Mouse (Mus musculus) gastrocnemius, postnatal 10 days (tissue): Measurements from ENCODE around the gene Slx1b. TPM values are rescaled to one million over a fixed set of nuclear protein-coding genes. Genes with fewer than 3 reads are reported as not detected.
"Not testable (repeated sequence)": the region's sequence is repeated elsewhere in the genome, so short reads cannot be mapped to it uniquely, and the experiment has no call there.

Experiments used
- DNase-seq: peaks from one replicate; pipeline ENCODE4 v3.0.0; 2021; ENCODE audit warnings: mixed read lengths
- long read RNA-seq, 2 experiments: library from polyadenylated mRNA; stranded (forward); transcript quantifications; one replicate each; pipeline ENCODE4 v2.0.0; 2021
- total RNA-seq, 2 experiments: library from RNA; stranded (reverse); gene quantifications; 2 replicates each; pipeline ENCODE4 v1.2.3; 2021

The Slx1b gene
- total RNA-seq = 1 to 10 TPM; 4.2 to 6.1 TPM
- long read RNA-seq, experiment 1, partial matches to known transcripts = 1 of 4 reads
- long read RNA-seq, experiment 1, other reads (novel, unspliced or antisense) = 0 of 4 reads
- long read RNA-seq, experiment 2, partial matches to known transcripts = 0 of 5 reads
- long read RNA-seq, experiment 2, other reads (novel, unspliced or antisense) = 0 of 5 reads

GRCm38 (mm10) chr7:126695631-126696207 lies at the start of gene Slx1b:
Gene Slx1b (minus strand): TSS chr7:126695784.
- peak; percentile 92 for DNase-seq

- DNase-seq = no peak
These were observed 46.4 kb upstream of the Slx1b start for GRCm38 (mm10) chr7:126741964-126742482.

GRCm38 (mm10) chr7:126741452-126741851 lies 45.9 kb upstream of the Slx1b start:
- DNase-seq = no peak

- no peak for DNase-seq
These were observed 45.4 kb upstream of the Slx1b start for GRCm38 (mm10) chr7:126740977-126741376.

- DNase-seq = no peak
These were observed 44.6 kb upstream of the Slx1b start for GRCm38 (mm10) chr7:126740132-126740735.

GRCm38 (mm10) chr7:126739551-126739950 lies 44.0 kb upstream of the Slx1b start:
- no peak for DNase-seq

- no peak for DNase-seq
These were observed 40.5 kb upstream of the Slx1b start for GRCm38 (mm10) chr7:126736122-126736521.

GRCm38 (mm10) chr7:126730256-126730789 lies 34.7 kb upstream of the Slx1b start:
- DNase-seq = not testable (repeated sequence)

GRCm38 (mm10) chr7:126725667-126726066 lies 30.1 kb upstream of the Slx1b start:
- DNase-seq = no peak

- no peak for DNase-seq
These were observed 29.5 kb upstream of the Slx1b start for GRCm38 (mm10) chr7:126725077-126725476.

GRCm38 (mm10) chr7:126721635-126722034 lies 26.1 kb upstream of the Slx1b start:
- no peak for DNase-seq

- DNase-seq = no peak
These were observed 23.3 kb upstream of the Slx1b start for GRCm38 (mm10) chr7:126718787-126719337.

- DNase-seq = no peak
These were observed 22.0 kb upstream of the Slx1b start for GRCm38 (mm10) chr7:126717566-126717965.

GRCm38 (mm10) chr7:126715679-126716078 lies 20.1 kb upstream of the Slx1b start:
- no peak for DNase-seq

- no peak for DNase-seq
These were observed 16.3 kb upstream of the Slx1b start for GRCm38 (mm10) chr7:126711910-126712309.

GRCm38 (mm10) chr7:126710266-126710665 lies 14.7 kb upstream of the Slx1b start:
- no peak for DNase-seq

- DNase-seq = no peak
These were observed 12.8 kb upstream of the Slx1b start for GRCm38 (mm10) chr7:126708175-126708952.

- DNase-seq = no peak
These were observed 12.0 kb upstream of the Slx1b start, which contains the start of gene Coro1a for GRCm38 (mm10) chr7:126707442-126708174. Gene Coro1a (minus strand): TSS chr7:126707787.

- DNase-seq = peak; percentile 73
These were observed 8.8 kb upstream of the Slx1b start for GRCm38 (mm10) chr7:126704121-126704980.

- no peak for DNase-seq
These were observed 8.1 kb upstream of the Slx1b start for GRCm38 (mm10) chr7:126703757-126704077.
